Comparison of ENCODE assay signal across 9 mouse cellular contexts in the genomic region with DNA sequence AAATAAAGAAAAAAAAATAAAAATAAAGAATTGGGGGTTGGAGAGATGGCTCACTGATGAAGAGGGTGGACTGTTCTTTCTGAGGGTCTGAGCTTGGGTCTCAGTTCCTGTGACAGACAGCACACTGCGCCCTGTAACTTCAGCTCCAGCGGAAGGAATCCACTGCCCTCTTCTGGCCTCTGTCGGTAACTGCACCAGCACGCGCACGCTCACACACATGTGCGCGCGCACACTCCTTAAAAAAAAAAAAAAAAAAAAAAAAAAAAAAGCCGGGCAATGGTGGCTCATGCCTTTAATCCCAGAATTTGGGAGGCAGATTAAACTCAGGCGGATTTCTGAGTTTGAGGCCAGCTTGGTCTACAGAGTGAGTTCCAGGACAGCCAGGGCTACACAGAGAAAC. TPM values are rescaled to one million over a fixed set of nuclear protein-coding genes. Genes with fewer than 3 reads are reported as not detected.
DNase-seq lines count a peak whose midpoint lies in the region; ATAC-seq lines count a peak whose summit lies in the region.
"Had no signal": no experiment of that assay in that cellular context is flagged by ENCODE, and none has a peak within 500 bp of the region (broad histone marks: within the 10 kb centered on the region; RNA-seq: fewer than 3 reads in every experiment).

No protein-coding gene starts in this region.

- 35% methylated on average over 11 of the region's 11 CpGs for WGBS in liver, embryonic 12.5 days (ENCODE audit: insufficient replicate concordance)

- no peaks in the 10 kb centered on the region for H3K27me3 ChIP-seq in liver, embryonic 12.5 days (replicated peaks)
- H3K27me3 ChIP-seq: forebrain, embryonic 12.5 days had no signal

- peak; percentile 57 for DNase-seq in CD4-positive, CD25-positive, alpha-beta regulatory T cell, adult 2 months (ENCODE audit: low read depth, low spot score)
- peak; percentile 29 to 44 for DNase-seq in layer of hippocampus, postnatal 10 days (ENCODE audit: low spot score in 2 of 2)
- no peak for DNase-seq in layer of hippocampus, postnatal 14 days (ENCODE audit: low spot score in 2 of 2)
- DNase-seq in adrenal gland, postnatal 25 days, result peak; percentile 30
- no peak for DNase-seq in spleen, postnatal 4 days (ENCODE audit: low spot score in 2 of 2)
- DNase-seq in right cerebral cortex, postnatal 36 days (ENCODE audit: low spot score in 2 of 2), result no peak

- H3K27ac ChIP-seq in liver, embryonic 12.5 days, result no peak overlapping the region
- H3K27ac ChIP-seq: forebrain, embryonic 12.5 days had no signal

- peaks cover 4% of the 10 kb centered on the region; the same call in 1 of the 2 replicates for H3K4me1 ChIP-seq in liver, embryonic 12.5 days

- no peaks in the 10 kb centered on the region for H3K9me3 ChIP-seq in liver, embryonic 12.5 days (replicated peaks)
- H3K9me3 ChIP-seq: forebrain, embryonic 12.5 days had no signal

- no peaks in the 10 kb centered on the region for H3K36me3 ChIP-seq in liver, embryonic 12.5 days
- H3K36me3 ChIP-seq: forebrain, embryonic 12.5 days had no signal

- peak overlapping the region; percentile 13; the same call in 1 of the 2 replicates for H3K4me3 ChIP-seq in liver, embryonic 12.5 days
- H3K4me3 ChIP-seq: forebrain, embryonic 12.5 days had no signal

- peak overlapping the region; percentile 50 for H3K4me2 ChIP-seq in liver, embryonic 12.5 days
- H3K4me2 ChIP-seq: forebrain, embryonic 12.5 days had no signal

- ATAC-seq in CD4-positive, CD25-positive, alpha-beta regulatory T cell, adult 4 months, result no peak
- ATAC-seq in liver, embryonic 12.5 days, result no peak

- H3K9ac ChIP-seq in liver, embryonic 12.5 days, result no peak overlapping the region
- H3K9ac ChIP-seq: forebrain, embryonic 12.5 days had no signal

RNA-seq across cellular contexts. Expression of gene Zfp64, which starts 24.4 kb away (rescaled TPM):
- polyA plus RNA-seq in CD4-positive, CD25-positive, alpha-beta regulatory T cell, adult 4 months (2017; shearing (Covaris generic)), result 10 to 100 TPM; 26.5 to 40.1 TPM
- 10 to 100 TPM; 19.3 to 19.8 TPM for total RNA-seq in layer of hippocampus, postnatal 10 days (2021)
- total RNA-seq in layer of hippocampus, postnatal 14 days (2021), result 10 to 100 TPM; 16.6 to 18.2 TPM
- 21.6 and 22.8 TPM in 2 replicates for total RNA-seq in adrenal gland, postnatal 25 days (2021)
- 16.6 and 18.8 TPM in 2 replicates for polyA plus RNA-seq in liver, embryonic 12.5 days (2016; fragmentation: Nextera tagmentation; extraction: Ambion mirVana)

Comparison
In these comparisons a context has a peak if more than half of its experiments do, and no peak if none do; other contexts are left out.
1. DNase-seq: peak in CD4-positive, CD25-positive, alpha-beta regulatory T cell, adult 2 months (single experiment), layer of hippocampus, postnatal 10 days (2 of 2) and adrenal gland, postnatal 25 days (single experiment); none in layer of hippocampus, postnatal 14 days (0 of 2), spleen, postnatal 4 days (0 of 2) and right cerebral cortex, postnatal 36 days (0 of 2).